Mouse (Mus musculus) ovary, postnatal 10 days (tissue): ENCODE data around the gene D10Wsu102e.
"Not testable (repeated sequence)": the region's sequence is repeated elsewhere in the genome, so short reads cannot be mapped to it uniquely, and the experiment has no call there.

Experiments used
- DNase-seq: peaks from one replicate; pipeline ENCODE4 v3.0.0; 2022; ENCODE audit warnings: low spot score

Gene D10Wsu102e

DNA sequence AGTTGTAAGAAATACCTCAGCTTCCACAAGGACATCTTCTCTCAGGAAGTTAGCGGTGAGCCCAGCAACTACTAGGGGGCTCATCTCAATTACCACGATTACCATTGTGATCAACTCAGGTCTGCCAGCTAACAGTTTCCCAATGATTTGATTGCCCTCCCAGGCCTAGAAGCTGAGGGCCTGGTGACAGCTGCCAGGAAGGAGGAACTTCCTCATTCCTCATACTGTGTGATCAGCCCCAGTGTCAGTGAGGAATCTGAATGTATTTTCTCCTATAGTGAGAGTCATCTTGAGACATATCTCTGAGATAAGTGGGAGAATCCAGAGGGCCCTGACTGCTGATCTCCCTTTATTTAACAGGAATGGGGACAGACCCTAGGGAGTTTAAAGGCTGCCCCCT is 37.3 kb downstream of the D10Wsu102e start:
- no peak for DNase-seq

DNA sequence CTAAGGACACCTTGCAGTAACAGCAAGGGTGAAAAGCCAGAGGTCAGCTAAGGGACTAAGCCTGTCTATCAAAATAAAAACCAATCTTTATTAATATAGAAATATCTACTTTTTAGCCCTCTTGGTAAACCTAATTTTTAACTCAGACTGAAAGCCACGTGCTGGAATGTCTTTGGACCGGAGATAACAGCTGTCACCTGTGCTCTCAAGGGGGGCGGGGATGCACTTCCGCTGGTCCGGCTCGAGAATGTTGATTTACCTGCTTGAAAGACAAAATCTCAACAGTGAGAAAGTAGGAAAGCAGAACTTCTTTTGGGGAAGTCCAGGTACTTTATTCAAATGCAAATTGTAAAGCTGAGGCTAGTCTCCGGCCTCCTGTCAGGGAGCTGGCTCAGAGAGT is 40.9 kb downstream of the D10Wsu102e start:
- not testable (repeated sequence) for DNase-seq

DNA sequence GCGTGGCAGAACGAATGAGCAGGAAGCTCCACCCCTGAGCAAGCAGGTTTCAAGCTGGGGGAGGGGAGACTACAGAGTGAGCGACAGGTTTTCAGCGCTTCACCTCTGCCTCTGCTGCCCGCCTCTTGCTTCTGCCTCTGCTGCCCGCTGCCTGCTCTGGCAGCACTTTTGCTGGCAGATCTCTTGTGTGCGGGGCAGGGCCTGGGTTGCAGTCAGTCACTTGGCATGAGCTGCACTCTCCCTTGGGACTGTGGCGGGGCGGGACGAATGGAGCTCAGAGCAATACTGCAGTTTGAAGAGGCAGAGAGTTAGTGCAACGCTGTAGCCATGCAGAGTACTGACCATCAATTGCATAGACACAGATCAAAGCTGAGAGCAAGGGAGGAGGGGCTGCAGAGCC is 45.0 kb downstream of the D10Wsu102e start:
- DNase-seq = no peak

DNA sequence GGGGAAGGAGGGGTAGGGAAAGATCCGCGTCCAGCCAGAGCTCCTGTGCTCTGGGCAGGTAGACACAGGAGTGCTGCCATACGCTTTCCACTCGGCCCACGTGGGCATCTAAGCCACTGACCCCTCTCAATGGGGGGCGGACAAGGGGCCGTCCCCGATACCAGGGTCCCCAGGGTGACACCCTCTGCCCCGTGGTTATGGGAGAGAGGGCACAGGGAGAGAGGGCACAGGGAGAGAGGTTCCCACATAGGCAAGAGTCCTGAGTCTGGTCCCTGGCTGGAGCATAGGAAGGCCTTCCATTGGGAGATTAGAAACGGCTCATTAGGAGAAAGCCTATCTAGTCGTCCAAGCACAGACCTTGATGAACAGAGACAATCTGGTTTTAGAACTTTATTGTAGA is 45.7 kb downstream of the D10Wsu102e start:
- DNase-seq = no peak

DNA sequence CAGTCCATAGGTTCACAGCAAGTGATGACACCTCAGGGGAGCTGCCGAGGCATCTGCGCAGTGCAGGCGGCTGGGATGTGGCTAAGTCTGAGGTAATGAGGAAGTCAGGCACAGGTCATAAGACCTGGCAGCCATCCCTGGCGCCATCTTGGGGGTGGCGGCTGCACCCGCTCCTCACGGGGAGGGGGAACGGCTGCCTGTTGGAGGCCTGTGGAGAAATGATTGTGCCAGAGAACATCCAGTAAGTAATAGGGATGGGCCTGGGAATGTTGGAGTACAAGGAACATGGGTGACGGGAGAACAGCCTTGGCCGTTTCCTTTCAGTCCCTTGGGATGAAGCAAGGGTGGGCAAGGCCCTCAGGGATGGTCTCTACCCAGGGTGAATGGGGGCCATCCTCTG is 47.1 kb downstream of the D10Wsu102e start:
- no peak for DNase-seq

DNA sequence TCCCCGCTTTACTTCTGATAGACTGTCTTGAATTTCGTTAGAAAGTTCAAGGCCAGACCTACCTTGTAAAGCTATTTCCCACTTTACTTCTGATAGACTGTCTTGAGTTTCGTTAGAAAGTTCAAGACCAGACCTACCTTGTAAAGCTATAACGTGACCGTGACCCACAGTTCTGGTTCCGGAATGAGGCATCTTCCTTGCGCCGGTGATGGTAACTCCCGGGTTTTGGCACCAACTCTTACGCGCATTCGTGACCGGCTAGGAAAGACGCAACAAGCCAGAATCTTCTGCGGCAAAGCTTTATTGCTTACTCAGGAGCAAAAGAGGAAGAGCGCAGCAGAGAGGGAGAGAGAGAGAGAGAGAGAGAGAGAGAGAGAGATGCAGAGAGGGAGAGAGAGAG is 58.4 kb downstream of the D10Wsu102e start:
- not testable (repeated sequence) for DNase-seq

DNA sequence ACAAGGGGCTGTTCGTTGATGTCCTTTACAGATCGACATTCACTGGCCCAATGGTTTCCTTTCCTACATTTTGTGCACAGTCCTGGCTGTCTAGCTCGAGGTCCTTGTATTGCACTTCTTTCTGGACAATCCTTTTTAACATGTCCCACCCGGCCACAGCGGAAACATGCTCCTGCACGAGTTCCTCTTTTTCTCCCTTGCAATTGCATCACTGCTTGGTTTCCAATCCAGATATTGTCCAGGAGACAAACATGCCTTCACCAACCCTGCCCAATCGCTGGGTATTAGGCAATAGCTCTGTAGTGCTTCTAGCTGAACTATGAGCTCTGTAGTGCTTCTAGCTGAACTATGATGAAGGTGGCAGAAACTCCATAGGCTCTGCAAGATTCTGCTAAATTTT is 88.6 kb downstream of the D10Wsu102e start:
- no peak for DNase-seq

DNA sequence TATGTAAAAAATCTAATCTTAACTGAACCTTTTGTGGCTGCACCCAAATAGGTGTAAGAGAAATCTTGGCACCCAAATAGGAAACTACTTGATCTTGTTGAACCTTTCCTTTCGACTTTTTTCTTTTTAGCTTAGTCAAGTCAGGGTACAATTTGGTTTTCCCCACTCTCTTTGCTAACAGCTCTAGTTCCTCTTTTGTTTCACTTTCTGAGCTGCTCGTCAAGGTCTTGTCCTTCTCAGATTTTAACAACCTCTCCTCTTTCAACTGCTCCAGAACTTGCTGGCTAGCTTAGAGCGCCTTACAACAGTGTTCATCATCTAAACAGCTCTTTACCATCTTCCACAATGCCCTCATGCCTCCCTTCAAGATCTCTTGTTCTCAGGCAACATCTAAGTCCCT is 97.5 kb downstream of the D10Wsu102e start:
- DNase-seq = no peak

DNA sequence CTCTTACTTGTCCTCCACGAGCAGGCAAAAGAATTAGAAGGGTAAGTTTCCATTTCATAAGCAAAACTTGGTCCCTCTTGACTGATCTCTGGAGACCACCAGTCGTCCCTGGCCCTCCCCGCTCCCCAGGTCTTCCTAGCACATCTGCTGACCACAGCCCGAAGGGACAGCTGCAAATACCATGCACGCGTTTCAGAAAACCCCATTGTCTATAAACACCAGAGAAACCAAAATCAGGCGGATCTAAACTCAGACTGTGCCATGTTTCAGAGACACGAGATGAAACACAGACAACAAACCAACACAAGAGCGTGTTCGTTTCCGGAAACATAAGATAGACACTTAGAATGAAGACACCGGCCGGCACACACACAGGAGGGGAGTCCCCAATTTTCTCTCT is 115.2 kb downstream of the D10Wsu102e start:
- DNase-seq = no peak

DNA sequence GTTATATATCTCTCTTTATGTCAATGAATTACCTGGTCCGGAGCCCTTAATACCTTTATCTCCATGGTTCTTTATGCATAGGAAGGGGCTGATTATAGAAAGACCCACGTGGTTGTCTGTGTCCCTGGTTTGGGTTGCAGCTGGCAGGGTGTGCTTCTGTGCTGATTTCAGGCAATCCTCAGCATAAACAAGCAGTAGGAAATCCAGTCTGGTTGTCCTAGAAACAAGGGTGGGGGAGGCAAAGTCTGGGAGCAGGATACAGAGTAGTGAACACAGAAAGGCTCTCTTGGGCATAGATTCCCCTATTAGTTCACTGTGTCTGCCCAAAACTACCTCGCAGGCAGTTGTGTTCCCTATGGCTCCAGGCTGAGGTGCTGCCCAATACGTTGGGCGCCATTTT is 117.3 kb downstream of the D10Wsu102e start:
- DNase-seq = no peak

DNA sequence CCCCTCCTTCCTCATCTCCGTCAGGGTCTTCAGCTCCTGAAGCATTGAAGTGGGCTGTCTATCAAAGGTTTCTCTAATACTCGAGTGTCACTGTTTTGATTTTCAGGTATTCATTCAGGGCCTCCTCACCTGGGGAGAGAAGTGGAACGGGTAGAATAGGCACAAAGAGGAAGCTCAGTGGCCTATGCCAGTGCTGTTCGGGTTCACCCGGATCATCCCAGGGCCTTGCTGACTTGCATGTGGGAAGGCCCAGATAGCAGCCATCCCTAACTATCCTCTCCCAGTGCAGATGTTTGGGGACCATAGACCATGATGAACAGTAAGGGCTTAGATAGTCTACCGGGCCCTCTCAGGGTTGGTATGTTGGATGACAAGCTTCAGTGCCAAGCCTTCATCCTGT is 130.5 kb downstream of the D10Wsu102e start:
- DNase-seq = no peak

DNA sequence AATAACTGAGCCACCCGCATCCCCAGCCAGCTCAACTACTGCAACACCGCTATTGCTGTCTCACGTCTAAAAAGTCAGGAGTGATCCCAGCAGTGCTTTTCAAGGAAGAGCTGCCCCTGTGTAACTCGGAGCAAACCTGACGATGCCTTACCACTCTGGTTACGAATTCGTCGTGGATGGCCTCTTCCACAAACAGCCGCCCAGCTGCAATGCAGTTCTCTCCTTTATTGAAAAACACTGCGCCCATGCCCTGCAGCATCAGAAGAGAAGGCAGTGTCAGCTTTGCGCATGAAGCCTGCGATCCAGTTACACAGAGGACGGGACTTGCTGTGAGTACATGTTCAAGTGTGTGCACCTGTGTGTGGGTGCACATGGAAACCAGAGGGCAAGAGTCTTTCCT is 137.3 kb downstream of the D10Wsu102e start:
- no peak for DNase-seq

DNA sequence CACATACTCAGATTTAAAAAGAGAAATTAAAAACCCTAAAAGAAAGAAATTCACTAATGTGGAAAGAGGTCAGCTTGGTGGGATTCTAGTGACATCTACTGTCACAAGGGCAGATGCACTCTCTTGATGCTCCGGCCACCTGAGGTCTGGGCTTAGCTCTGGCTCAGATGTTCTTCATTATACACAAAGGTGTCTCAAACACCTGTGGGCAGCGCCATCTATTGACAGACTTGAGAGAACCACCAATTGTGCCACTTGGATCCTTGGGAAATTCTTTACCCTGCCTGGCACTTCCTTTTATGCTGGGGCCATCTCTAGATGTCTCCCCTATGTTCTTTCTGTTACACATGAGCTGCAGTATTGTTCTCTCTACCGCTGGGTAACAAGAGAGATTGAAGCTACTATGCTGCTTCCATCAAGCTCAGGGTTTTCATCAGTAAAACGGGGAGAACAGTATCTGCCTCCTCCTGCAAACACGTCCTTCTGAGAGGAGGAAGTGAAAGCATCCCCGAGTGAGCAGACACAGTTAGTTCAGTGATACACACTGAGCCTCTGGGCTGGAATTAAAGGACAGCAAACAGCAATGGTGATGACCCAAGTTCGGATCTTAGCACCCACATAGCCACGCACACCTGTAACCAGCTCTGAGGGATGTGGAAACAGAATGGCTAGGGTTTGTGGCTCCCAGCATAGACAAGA is 149.1 kb downstream of the D10Wsu102e start:
- DNase-seq = no peak

DNA sequence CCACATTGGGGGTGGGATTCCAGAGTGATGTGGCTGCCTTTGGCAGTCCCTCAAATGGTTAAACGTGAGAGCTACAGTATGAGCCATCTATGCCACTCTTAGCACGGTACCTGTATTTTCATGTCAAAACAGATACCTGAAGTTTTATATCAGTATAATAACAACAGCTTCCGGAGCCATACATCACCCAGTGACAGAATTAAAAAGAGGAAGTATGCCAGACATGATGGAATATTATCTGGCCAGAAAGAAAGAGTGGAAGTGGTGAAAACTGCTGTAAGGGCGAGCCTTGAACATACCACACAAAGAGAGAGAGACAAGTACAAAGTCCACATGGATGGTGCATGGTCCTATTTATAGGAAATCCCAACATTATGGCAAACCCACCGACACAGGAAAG is 151.3 kb downstream of the D10Wsu102e start:
- no peak for DNase-seq

DNA sequence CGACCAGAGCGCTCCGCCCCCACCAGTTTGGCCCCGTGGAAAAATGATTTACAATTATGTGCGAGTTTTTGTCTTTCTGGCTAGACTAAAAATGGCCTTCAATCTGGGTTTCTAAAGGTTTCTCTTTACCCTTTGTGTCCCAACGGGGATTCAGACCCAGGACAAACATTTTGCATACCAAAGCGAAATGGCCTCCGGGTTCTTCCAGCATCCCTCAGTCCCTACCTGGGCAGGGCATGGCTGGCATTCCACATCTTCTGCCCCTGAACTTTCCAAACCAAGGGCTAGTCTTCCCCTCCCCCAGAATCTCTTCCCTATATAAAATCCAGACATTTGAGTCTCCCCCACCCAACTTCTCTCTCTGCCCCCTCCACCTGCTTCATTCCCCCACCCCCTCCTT is 153.7 kb downstream of the D10Wsu102e start:
- DNase-seq = no peak

DNA sequence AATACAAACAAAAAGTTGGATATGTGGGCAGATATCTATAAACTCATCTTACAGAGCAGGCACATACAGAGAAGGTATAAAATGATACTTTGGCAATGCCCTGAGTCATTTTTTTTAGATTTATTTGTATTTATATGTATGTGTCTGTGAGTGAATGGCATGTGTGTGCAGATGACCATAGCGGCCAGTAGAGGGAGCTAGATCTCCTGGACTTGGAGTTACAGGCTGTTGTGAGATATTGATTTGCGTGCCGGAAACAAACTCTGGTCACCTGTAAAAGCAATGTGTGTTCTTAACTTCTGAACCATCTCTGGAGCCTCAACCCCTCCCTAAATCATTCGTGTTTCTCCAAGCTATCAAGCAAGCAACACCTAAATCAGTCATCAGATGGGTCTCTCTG is 161.0 kb downstream of the D10Wsu102e start:
- no peak for DNase-seq

DNA sequence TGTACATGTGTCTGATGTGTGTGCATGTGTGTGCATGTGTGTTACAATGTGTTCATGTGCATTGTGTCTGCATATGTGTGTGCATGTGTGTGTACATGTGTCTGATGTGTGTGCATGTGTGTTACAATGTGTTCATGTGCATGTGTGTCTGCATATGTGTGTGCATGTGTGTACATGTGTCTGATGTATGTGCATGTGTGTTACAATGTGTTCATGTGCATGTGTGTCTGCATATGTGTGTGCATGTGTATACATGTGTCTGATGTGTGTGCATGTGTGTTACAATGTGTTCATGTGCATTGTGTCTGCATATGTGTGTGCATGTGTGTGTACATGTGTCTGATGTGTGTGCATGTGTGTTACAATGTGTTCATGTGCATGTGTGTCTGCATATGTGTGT is 164.2 kb downstream of the D10Wsu102e start:
- not testable (repeated sequence) for DNase-seq

DNA sequence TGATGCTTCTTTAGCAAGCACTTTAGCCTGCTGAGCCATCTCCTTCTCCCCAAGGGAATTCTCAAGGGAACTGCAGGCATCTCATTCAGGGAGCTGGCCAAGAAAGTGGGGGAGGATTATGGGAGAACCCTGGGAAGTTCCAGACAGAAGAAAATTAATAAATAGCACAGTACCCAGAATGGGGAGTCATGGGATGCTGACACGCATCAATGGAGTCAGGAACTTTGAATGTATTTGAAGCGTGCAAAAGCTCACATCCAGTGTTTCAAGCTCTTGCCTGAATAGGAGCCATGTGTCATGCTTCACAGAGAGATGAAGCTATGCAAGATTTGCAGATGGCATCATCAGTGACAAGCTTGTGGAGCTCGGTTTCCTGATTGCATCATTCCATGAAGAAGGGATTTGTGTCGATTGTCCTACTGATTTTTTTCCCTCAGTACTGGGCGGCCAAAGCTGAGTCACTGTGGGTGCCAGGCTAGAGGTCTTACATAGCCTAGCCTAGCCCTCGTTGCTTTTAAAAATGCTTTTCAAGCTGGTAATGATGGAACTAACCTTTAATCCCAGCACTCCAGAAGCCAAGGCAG is 170.5 kb downstream of the D10Wsu102e start:
- DNase-seq = no peak

DNA sequence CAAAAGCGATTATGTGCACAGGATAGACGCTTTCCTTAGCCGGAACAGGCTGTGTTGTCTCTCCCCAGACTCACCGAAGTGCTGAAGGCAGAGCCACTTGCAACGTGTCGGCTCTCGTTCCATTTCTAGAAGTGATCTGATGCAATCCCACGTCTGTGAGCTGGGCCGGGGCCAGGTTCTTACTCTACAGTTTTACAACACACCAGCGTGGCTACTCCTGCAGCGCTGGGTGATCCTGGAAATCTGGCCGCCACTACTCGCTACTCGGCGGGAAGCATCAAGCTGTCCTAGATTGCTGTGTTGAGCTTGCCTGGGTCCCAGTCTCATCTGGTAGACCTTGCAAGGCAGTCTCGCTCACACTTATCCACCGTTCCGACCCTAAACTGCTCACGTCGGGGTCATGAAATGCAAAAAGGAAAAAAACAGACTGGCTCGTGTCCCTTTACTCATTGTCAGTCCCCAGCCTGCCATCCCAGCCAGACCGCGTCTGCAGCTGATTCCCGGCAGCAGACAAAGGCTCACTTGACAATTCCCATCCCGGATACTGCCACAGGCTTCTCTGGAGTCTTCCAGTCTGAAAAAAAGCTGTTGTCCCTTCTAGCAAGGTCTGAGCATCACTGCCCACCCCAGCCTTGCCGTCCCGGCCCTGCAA is 173.4 kb downstream of the D10Wsu102e start:
- peak; percentile 13 for DNase-seq

DNA sequence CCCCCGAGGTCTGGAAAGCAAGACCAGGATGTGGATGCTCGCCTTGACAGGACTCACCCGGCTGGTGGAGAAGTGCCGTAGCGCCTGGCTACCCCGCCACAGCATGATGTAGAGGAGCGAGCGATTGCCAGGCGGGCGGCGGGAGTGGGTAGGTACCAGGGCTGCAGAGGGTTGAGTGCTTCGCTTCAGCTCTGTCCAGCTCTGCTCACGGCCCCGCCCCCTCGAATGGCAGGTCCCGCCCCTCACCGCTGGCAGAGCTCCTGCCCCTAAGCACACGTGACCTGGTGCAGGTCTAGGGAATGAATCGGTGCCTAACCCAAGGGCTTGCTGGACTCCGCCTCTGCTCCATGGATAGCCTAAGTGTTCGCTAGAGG is 173.9 kb downstream of the D10Wsu102e start, which contains the start of gene Aldh1l2:
Gene Aldh1l2 (minus strand): TSS at position 231 of the 374 bp plus-strand sequence.
- DNase-seq = peak; percentile 27

DNA sequence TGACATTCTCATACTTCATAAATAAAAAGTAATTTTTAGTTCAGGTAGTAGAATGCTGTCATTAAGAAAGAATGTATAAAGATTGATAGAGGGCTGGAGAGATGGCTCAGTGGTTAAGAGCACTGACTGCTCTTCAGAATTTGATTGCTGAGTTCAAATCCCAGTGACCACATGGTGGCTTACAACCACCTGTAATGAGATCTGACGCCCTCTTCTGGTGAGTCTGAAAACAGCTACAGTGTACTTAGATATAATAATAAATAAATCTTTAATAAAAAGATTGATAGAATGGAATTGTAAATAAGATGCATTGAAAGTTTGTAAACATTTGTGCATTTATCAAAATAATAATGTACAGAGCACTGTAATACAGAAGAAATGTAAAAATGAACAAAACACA is 176.4 kb downstream of the D10Wsu102e start:
- no peak for DNase-seq
